Mouse (Mus musculus) megakaryocyte, embryonic 14.5 days (primary cell): Measurements from ENCODE around the gene Kcnma1. TPM values are rescaled to one million over a fixed set of nuclear protein-coding genes. Genes with fewer than 3 reads are reported as not detected.

ENCODE experiments used
- H3K27me3 ChIP-seq: replicated peaks from 2 replicates; pipeline ENCODE3; 2012; ENCODE audit warnings: inconsistent platforms
- H3K36me3 ChIP-seq: replicated peaks from 2 replicates; pipeline ENCODE3; 2012; ENCODE audit warnings: low read length, inconsistent platforms, mixed read lengths
- H3K4me1 ChIP-seq: 2 replicates; pipeline ENCODE4 v1.6.1; 2012; ENCODE audit warnings: inconsistent platforms
- H3K4me3 ChIP-seq: replicated peaks from 2 replicates; pipeline ENCODE3; 2012; ENCODE audit warnings: moderate library complexity, mild to moderate bottlenecking, inconsistent platforms
- H3K9me3 ChIP-seq: 2 replicates; pipeline ENCODE4 v1.6.1; 2012; ENCODE audit warnings: inconsistent platforms
- FLI1 ChIP-seq: IDR thresholded peaks from 2 replicates; pipeline ENCODE4 v1.6.1; 2012; ENCODE audit warnings: low read length, inconsistent platforms, mixed read lengths
- GATA1 ChIP-seq: IDR thresholded peaks from 3 replicates; pipeline ENCODE4 v1.6.1; 2012; ENCODE audit warnings: mixed read lengths, low read length, inconsistent platforms, borderline replicate concordance
- polyA plus RNA-seq: library from polyadenylated mRNA; stranded (reverse); fragments of >175 nt; gene quantifications from 2 replicates; pipeline ENCODE4 v1.2.3, GENCODE M21; 2012; ENCODE audit warnings: low replicate concordance; ENCODE audit not compliant: insufficient read depth

The Kcnma1 gene
- polyA plus RNA-seq, 1 experiment: not detected

DNA sequence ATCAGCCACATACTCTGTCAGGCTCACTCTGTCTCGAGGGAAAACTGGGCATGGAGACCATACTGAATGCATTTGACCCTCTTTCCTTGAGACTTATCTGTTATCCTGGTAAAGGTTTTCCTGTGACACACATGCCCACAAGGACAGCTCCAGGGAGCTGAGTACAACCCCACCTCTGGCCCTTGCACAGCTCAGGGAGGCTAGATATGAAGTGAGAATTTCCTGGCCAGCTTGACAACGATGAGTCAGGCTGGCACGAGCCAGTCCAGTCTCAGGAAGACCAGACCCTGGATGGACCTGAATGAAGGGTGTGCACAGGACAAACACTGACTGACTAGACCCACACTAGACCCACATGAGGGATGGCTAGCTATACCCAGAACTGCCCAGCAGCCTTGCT lies 222.2 kb downstream of the Kcnma1 start:
- Histone ChIP-seq H3K27me3 (no peaks in the 10 kb centered on the region), H3K9me3 (no peaks in the 10 kb centered on the region), H3K4me1 (no peaks in the 10 kb centered on the region), H3K36me3 (no peaks in the 10 kb centered on the region), H3K4me3 (no peak overlapping the region)
- TF ChIP-seq GATA1 (no peak), FLI1 (no peak)

DNA sequence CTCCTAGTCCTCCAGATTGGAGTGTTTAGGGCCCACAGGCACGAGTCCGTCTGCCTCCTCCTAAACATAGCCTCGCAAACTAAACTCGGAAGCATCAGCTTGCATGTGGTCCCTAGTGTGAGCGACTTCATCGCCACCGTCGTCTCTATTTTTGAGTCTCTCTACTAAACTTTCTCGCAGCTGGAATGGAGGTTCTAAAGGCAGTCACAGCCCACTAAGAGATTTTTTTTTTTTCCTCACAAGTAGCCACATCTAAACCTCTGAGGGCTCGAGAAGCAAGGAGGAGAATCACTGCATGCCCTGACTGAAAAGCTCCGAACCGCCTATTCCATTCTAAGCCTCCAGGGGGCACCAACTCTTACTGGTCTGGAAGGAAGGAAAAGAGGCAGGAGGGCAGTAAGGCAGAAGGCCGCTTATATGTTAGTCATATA lies 223.0 kb downstream of the Kcnma1 start:
- no peaks in the 10 kb centered on the region for H3K9me3 ChIP-seq
- H3K4me1 ChIP-seq: no peaks in the 10 kb centered on the region
- no peak overlapping the region for H3K4me3 ChIP-seq
- no peaks in the 10 kb centered on the region for H3K36me3 ChIP-seq
- TF ChIP-seq FLI1: no peak
- no peaks in the 10 kb centered on the region for H3K27me3 ChIP-seq

DNA sequence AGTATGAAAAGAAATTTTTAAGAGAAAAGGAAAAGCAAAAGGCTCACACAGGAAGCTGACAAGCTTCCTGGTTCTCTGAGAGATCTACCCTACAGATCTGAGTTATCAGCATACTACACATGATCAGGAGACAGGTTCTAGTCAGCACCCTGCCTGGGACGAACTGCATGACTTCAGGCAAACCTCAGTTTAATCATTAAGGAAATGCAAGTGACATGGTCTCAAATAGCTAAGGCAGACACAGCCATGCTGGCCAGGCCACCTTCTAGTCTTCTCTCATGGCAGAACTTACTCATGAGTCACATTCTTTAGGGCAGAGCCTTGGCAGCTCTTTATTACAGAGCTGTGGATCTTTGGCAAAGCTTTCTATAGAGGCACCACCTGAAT lies 227.6 kb downstream of the Kcnma1 start:
- no peaks in the 10 kb centered on the region for H3K4me1 ChIP-seq
- no peak for TF ChIP-seq FLI1
- TF ChIP-seq GATA1: no peak

DNA sequence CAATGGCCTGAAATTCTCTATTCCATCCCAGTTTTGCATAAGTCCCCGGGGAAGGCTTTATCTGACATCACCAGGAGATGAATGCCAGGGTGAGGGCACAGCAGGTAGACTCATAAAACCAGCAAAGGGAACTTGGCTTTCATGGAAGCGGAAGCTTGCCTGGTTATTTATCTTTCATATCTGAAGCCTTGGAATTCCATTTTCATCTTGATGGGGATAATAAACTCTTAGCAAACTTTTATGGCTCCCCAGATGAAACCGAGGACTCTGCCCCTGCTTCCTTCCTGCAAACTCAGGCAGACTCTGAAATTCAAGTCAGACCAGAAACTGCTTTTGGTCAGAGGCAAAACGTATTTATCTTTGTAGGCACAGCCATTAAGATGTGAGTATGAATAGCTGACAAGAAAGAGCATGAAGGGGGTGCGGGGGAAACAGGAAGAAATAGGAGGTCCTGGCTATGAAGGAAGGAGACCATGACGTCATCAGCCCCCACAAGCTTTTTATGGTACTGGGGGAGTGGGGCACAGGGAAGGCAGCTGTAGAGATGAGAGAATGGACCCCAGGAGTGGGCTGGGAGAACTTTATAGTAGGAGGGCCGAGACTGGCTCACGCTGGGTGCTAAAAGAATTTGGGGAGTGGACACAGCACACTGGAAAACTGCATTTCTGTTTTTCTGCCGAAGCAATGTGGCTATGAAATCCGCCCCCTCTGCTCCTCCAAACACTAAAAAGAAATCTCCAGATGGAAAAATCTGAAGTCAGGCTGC lies 228.2 kb downstream of the Kcnma1 start:
- TF ChIP-seq FLI1: no peak
- no peak for TF ChIP-seq GATA1

More for the DNA sequence above, 227.6 kb downstream of the Kcnma1 start:
- Histone ChIP-seq H3K27me3 (no peaks in the 10 kb centered on the region), H3K4me3 (no peak overlapping the region), H3K36me3 (no peaks in the 10 kb centered on the region), H3K9me3 (no peaks in the 10 kb centered on the region)

DNA sequence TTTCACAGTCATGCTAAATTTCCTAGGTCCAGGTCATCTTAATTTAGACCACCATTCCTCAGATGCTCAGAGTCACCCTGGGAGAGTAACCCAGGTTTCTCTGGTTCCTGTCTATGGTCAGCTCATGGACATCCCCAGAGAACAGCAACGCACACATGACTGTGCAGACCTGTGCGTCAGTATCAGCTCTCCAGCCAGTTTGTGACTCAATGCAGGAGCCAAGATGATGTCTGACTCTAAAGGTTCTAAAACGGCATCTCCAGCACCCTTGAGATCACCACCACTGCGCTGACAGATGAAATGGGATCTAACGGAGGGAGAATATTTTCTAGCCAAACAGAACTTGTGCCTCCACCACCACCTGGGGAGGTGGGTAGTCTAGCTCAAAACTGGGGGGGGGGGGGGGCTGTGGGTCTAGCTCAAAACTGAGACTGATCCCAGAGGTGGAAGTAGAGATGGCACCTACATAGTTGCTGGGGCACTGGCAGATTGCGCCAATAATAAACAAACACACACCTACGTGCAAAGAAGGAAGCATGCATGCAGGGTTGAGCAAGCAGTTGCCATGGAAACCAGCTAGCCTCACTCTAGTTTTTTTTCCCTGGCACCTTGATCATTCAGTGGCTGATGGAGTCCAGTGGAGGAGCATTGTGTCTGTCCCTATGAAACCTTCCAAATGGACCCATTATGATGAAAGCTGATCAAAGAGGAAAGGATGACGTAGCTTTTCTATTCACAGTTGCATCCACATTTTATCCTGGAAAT lies 231.3 kb downstream of the Kcnma1 start:
- TF ChIP-seq FLI1 (no peak), GATA1 (no peak)
- Histone ChIP-seq H3K4me1 (no peaks in the 10 kb centered on the region), H3K9me3 (no peaks in the 10 kb centered on the region), H3K4me3 (no peak overlapping the region), H3K36me3 (no peaks in the 10 kb centered on the region), H3K27me3 (no peaks in the 10 kb centered on the region)

More for the DNA sequence above, 228.2 kb downstream of the Kcnma1 start:
- Histone ChIP-seq H3K36me3 (no peaks in the 10 kb centered on the region), H3K4me3 (no peak overlapping the region), H3K9me3 (no peaks in the 10 kb centered on the region), H3K4me1 (no peaks in the 10 kb centered on the region), H3K27me3 (no peaks in the 10 kb centered on the region)

DNA sequence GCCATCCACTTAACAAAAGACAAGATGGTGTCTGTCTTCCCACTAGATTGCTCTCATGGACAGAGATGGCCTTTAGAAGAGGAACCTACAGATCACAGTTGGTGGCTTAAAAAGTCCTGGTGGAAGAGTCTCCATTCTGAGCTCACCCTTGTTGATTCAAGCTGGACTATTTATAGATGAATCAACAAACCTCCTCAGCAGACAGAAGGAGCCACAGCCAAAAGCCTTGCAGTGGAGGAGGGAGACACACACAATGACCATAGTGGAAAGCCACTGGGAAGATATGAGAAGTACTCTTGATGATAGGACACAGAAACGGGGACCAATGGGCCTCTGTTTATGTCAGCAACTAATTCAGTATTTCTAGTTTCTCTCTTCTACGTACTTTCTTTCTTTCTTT lies 239.7 kb downstream of the Kcnma1 start:
- no peak for TF ChIP-seq FLI1
- no peak for TF ChIP-seq GATA1
- Histone ChIP-seq H3K4me3 (no peak overlapping the region), H3K36me3 (no peaks in the 10 kb centered on the region)

DNA sequence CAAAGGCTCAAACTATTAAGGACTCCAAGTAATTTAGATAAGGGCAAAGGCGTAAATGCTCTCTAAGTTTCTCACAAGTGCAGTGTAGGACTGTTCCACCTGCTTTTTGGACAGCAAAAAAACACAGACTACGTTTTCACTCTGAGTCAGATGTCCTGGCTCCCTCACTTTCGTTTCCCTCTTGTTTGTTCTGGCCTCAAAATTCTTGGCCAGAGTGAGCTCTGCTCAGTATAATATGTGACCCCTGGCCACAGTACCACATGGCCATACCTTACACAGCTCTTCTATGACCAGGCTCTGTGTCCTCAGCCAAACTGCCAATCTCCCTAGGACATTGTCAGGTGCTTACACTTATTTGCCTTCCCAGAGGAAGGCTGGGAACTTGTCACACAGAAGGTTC lies 241.6 kb downstream of the Kcnma1 start:
- Histone ChIP-seq H3K9me3 (peaks cover 18% of the 10 kb centered on the region), H3K4me3 (no peak overlapping the region), H3K36me3 (no peaks in the 10 kb centered on the region), H3K4me1 (no peaks in the 10 kb centered on the region), H3K27me3 (no peaks in the 10 kb centered on the region)
- TF ChIP-seq FLI1 (no peak), GATA1 (no peak)

More for the DNA sequence above, 239.7 kb downstream of the Kcnma1 start:
- no peaks in the 10 kb centered on the region for H3K27me3 ChIP-seq
- peaks cover 18% of the 10 kb centered on the region for H3K9me3 ChIP-seq
- no peaks in the 10 kb centered on the region for H3K4me1 ChIP-seq

DNA sequence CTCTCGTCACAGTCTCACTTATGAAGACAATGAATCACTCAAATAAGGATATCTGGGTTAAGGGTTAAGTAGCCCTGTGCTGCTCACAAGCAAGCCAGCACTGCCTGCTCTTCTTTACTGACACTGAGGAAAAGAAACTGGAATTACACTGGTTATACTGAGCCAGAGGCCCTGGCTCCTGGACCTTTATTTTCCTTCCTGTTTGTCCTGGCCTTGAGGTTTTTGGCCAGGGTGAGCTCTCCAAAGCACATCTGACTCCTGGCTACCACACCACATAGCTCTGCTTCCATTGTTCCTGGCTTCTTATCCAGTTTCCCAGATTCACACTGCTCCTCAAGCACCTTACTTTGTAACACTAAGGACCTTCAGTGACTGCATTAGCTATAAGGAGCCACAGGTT lies 242.5 kb downstream of the Kcnma1 start:
- no peaks in the 10 kb centered on the region for H3K36me3 ChIP-seq
- TF ChIP-seq FLI1: no peak
- no peak for TF ChIP-seq GATA1
- H3K4me3 ChIP-seq: no peak overlapping the region
- H3K9me3 ChIP-seq: peaks cover 23% of the 10 kb centered on the region
- H3K27me3 ChIP-seq: no peaks in the 10 kb centered on the region
- H3K4me1 ChIP-seq: no peaks in the 10 kb centered on the region

DNA sequence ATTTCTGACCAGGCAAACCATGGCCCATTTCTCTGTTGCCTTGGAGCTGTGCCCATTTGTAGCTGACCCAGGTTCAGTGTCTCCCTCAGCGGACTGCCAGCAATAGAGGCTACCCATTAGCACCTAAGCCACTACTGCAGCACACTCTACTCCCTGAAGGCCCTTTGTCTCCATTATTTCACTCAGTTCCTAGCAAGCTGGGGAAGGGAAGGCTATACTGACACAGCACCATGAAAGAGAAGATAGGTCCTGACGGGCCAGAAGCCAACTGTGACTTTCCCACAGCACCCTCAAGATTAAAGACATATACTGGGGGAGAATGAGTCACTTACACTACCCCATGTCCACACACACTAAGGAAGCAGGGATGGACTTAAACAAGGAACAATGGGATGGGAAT lies 251.8 kb downstream of the Kcnma1 start:
- Histone ChIP-seq H3K4me1 (no peaks in the 10 kb centered on the region), H3K36me3 (no peaks in the 10 kb centered on the region), H3K27me3 (no peaks in the 10 kb centered on the region), H3K9me3 (peaks cover 16% of the 10 kb centered on the region; the same call in 1 of the 2 replicates), H3K4me3 (no peak overlapping the region)
- TF ChIP-seq FLI1 (no peak), GATA1 (no peak)

DNA sequence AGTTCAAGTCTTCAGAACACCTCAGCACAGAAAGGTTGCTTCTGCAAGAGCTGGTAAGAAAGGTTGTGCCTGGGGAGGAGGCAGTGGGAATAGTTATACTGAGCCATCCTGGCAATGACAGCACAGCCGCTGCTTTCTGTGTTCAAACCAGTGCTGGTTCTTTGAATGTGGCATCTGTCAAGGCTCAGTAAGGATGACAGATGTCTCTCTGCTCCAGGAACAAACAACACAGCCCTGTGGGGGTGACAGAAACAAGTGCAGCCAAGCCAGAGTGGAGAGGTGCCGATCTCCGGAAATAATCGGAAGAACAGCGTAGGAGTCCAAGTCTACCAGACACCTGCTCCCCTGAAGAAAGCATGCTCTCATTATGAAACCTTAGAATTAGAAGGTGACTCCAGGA lies 254.7 kb downstream of the Kcnma1 start:
- Histone ChIP-seq H3K27me3 (no peaks in the 10 kb centered on the region), H3K4me1 (no peaks in the 10 kb centered on the region), H3K36me3 (no peaks in the 10 kb centered on the region), H3K9me3 (peaks cover 6% of the 10 kb centered on the region; the same call in 1 of the 2 replicates), H3K4me3 (no peak overlapping the region)
- no peak for TF ChIP-seq FLI1
- TF ChIP-seq GATA1: no peak
